8 mouse cellular contexts compared by ENCODE assay signal in the genomic region with DNA sequence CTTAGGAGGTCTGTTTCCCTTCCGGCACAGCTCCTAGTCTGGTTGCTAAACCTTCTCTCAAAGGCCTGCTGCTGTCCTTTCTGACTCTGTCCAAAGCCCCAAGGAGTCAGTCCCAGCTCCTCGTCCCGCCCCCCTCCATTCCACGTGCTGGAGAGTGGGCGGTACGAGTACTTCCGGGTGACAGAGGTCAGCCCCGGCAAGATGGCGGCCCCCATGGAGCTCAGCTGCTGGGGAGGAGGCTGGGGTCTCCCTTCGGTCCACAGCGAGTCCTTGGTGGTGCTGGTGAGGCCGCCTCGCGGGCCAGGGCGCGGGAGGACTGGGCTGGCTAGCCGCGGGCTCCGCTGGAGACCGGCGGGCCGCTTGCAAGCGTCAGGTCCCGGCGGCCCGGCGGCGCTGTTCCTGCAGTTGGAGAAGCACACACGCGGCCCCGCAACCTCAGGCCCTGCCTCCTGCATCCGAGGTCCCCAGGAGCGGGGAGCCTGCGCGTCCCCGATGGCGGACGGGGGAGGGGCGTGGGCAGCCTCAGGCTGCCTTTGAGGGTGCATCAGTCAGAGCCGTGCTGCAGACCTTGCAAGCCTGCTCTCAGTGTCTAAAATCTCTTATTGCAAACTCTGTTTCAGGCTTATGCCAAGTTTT. TPM values are rescaled to one million over a fixed set of nuclear protein-coding genes. Genes with fewer than 3 reads are reported as not detected.
DNase-seq lines count a peak whose midpoint lies in the region; ATAC-seq and TF ChIP-seq lines count a peak whose summit lies in the region.

Gene Mtx3 (plus strand): TSS at position 175 of the 636 bp plus-strand sequence.

- peak; percentile 59 for ATAC-seq in G1E (ENCODE audit: extremely low read depth, insufficient number of reproducible peaks, low FRiP score, poor library complexity, severe bottlenecking)
- ATAC-seq in forebrain, postnatal 0 days: peak; percentile 99
- peak; percentile 98 for ATAC-seq in lung, embryonic 14.5 days (ENCODE audit: insufficient read depth)
- ATAC-seq in neutrophil, adult 5-6 weeks (ENCODE audit: extremely low read depth, insufficient number of reproducible peaks, low FRiP score, poor library complexity, severe bottlenecking): peak; percentile 83

- peak; percentile 69 for DNase-seq in G1E (ENCODE audit: low spot score)
- DNase-seq in cerebellum, adult 18-20 months: peak; percentile 88 to 89
- DNase-seq in forebrain, postnatal 0 days: peak; percentile 89
- DNase-seq in heart, postnatal 4 days: peak; percentile 92
- DNase-seq in layer of hippocampus, adult 8-10 months (ENCODE audit: low spot score in 2 of 2): peak; percentile 76 to 83
- peak; percentile 91 for DNase-seq in lung, embryonic 14.5 days
- DNase-seq in testis, postnatal 14 days (ENCODE audit: low spot score): peak; percentile 90

- H3K4me1 ChIP-seq in G1E (ENCODE audit: insufficient read depth, low read depth, low read length): peaks cover 36% of the 10 kb centered on the region
- 0 out of 2 replicates have a peak, but pooled peaks cover 6% of the 10 kb centered on the region for H3K4me1 ChIP-seq in forebrain, postnatal 0 days (ENCODE audit: insufficient read depth)
- H3K4me1 ChIP-seq in lung, embryonic 14.5 days (ENCODE audit: insufficient read depth): no peaks in the 10 kb centered on the region

- peak within 1 kb of the TSS; percentile 94 for H3K4me3 ChIP-seq in G1E (ENCODE audit: low read depth, low read length)
- H3K4me3 ChIP-seq in forebrain, postnatal 0 days (ENCODE audit: low read depth, low read length): peak within 1 kb of the TSS; percentile 96
- peak within 1 kb of the TSS; percentile 87 for H3K4me3 ChIP-seq in lung, embryonic 14.5 days (ENCODE audit: low read depth, low read length)

- H3K27ac ChIP-seq in forebrain, postnatal 0 days (ENCODE audit: low read depth, low read length): peak within 1 kb of the TSS; percentile 82
- peak within 1 kb of the TSS; percentile 81 for H3K27ac ChIP-seq in lung, embryonic 14.5 days (ENCODE audit: low read depth)

- no peak for TF ChIP-seq CTCF in G1E (IDR thresholded peaks at IDR 0.05; ENCODE audit: low read depth, low read length)
- peak; percentile 38 for TF ChIP-seq CTCF in forebrain, postnatal 0 days (IDR thresholded peaks at IDR 0.05; ENCODE audit: low read depth)
- TF ChIP-seq CTCF in lung, embryonic 14.5 days (IDR thresholded peaks at IDR 0.05; ENCODE audit: low read depth): no peak

- peak within 1 kb of the TSS; percentile 76 for H3K9ac ChIP-seq in forebrain, postnatal 0 days
- H3K9ac ChIP-seq in lung, embryonic 14.5 days: peak within 1 kb of the TSS; percentile 81

- peaks cover 2% of the 10 kb centered on the region; the same call in 1 of the 2 replicates for H3K27me3 ChIP-seq in G1E (ENCODE audit: insufficient read depth, low read length)
- no peaks in the 10 kb centered on the region for H3K27me3 ChIP-seq in forebrain, postnatal 0 days (ENCODE audit: insufficient read depth, low read length)
- H3K27me3 ChIP-seq in lung, embryonic 14.5 days (ENCODE audit: insufficient read depth, low read length): no peaks in the 10 kb centered on the region

- peaks cover 20% of the 10 kb centered on the region for H3K36me3 ChIP-seq in G1E (replicated peaks)
- H3K36me3 ChIP-seq in forebrain, postnatal 0 days (ENCODE audit: insufficient read depth): peaks cover 26% of the 10 kb centered on the region
- H3K36me3 ChIP-seq in lung, embryonic 14.5 days (ENCODE audit: insufficient read depth): peaks cover 18% of the 10 kb centered on the region

- 2% methylated on average over 40 of the region's 40 CpGs for WGBS in forebrain, postnatal 0 days
- 2% methylated on average over 40 of the region's 40 CpGs for WGBS in lung, embryonic 14.5 days

- no peaks in the 10 kb centered on the region for H3K9me3 ChIP-seq in G1E (replicated peaks)
- H3K9me3 ChIP-seq in forebrain, postnatal 0 days (ENCODE audit: low read length): no peaks in the 10 kb centered on the region
- H3K9me3 ChIP-seq in lung, embryonic 14.5 days (ENCODE audit: low read depth, low read length): no peaks in the 10 kb centered on the region

- peak within 1 kb of the TSS; percentile 81 for H3K4me2 ChIP-seq in forebrain, postnatal 0 days (ENCODE audit: low read depth)
- H3K4me2 ChIP-seq in lung, embryonic 14.5 days: peak within 1 kb of the TSS; percentile 62

RNA-seq across cellular contexts. Expression of gene Mtx3, which starts in this region (rescaled TPM):
- 19.1 and 21.8 TPM in 2 replicates for total RNA-seq in G1E (2014; fragmentation: Nextera tagmentation)
- total RNA-seq in G1E (2017): 25.8 and 26.7 TPM in 2 replicates
- 1.4 and 2.1 TPM in 2 replicates for polyA plus RNA-seq in G1E (2012)
- 17.9 and 23.8 TPM in 2 replicates for total RNA-seq in forebrain, postnatal 0 days (2014; rRNA removed)
- 1.8 and 2.5 TPM in 2 replicates for polyA plus RNA-seq in forebrain, postnatal 0 days (2015; fragmentation: Nextera tagmentation; extraction: Ambion mirVana)
- 10 to 100 TPM; 15.1 to 15.9 TPM for total RNA-seq in heart, postnatal 4 days (2021)
- total RNA-seq in layer of hippocampus, adult 8-10 months (2022): 10 to 100 TPM; 28.4 to 37.1 (median 35.2) TPM
- polyA plus RNA-seq in lung, embryonic 14.5 days (2014; fragmentation: Nextera tagmentation; extraction: Ambion mirVana): 4.9 and 5.6 TPM in 2 replicates
- 10.7 and 12.2 TPM in 2 replicates for total RNA-seq in neutrophil, adult 5-6 weeks (2017)

Comparison
In these comparisons a context has a peak if more than half of its experiments do, and no peak if none do; other contexts are left out.
1. Peak in every context shown above with its lines: DNase-seq, ATAC-seq, H3K4me3 ChIP-seq and H3K27ac ChIP-seq.